Mouse (Mus musculus) limb, embryonic 14.5 days (tissue): ENCODE results near the gene Guca2b. TPM values are rescaled to one million over a fixed set of nuclear protein-coding genes. Genes with fewer than 3 reads are reported as not detected.

Experiments
- ATAC-seq: fragments of 200-750 bp; cut with Nextera tagmentation; 2 replicates; pipeline ENCODE4 v1.8.0; 2017; ENCODE audit warnings: low read depth, moderate number of reproducible peaks, moderate TSS enrichment; ENCODE audit not compliant: low FRiP score
- DNase-seq: peaks from one replicate; pipeline ENCODE4 v3.0.0-alpha.2; 2015; ENCODE audit warnings: low spot score
- H3K27ac ChIP-seq: fragments of 300-500 bp; sonication (generic); replicated peaks from 2 replicates; pipeline ENCODE4 v1.5.1; 2014; ENCODE audit warnings: low read depth, mild to moderate bottlenecking, low read length, moderate library complexity, mixed read lengths
- H3K27me3 ChIP-seq: fragments of 300-500 bp; sonication (generic); 2 replicates; pipeline ENCODE4 v1.6.1; 2014; ENCODE audit warnings: low read length, mixed read lengths; ENCODE audit not compliant: control insufficient read depth, insufficient read depth
- H3K36me3 ChIP-seq: fragments of 300-500 bp; sonication (generic); 2 replicates; pipeline ENCODE4 v1.6.1; 2014; ENCODE audit warnings: mild to moderate bottlenecking, low read length, moderate library complexity, mixed read lengths; ENCODE audit not compliant: control insufficient read depth, insufficient read depth
- H3K4me1 ChIP-seq: fragments of 300-500 bp; sonication (generic); 2 replicates; pipeline ENCODE4 v1.6.1; 2014; ENCODE audit warnings: antibody characterized with exemption, low read length, mixed read lengths; ENCODE audit not compliant: control insufficient read depth, insufficient read depth
- H3K4me2 ChIP-seq: fragments of 300-500 bp; sonication (generic); replicated peaks from 2 replicates; pipeline ENCODE4 v1.6.1; 2014; ENCODE audit warnings: low read depth, mild to moderate bottlenecking, low read length, moderate library complexity; ENCODE audit not compliant: severe bottlenecking
- H3K4me3 ChIP-seq: fragments of 300-500 bp; sonication (generic); replicated peaks from 2 replicates; pipeline ENCODE4 v1.5.1; 2014; ENCODE audit warnings: low read length
- H3K9ac ChIP-seq: fragments of 300-500 bp; sonication (generic); 2 replicates; pipeline ENCODE4 v1.6.1; 2014; ENCODE audit warnings: mild to moderate bottlenecking, low read depth, low read length, moderate library complexity; ENCODE audit not compliant: severe bottlenecking
- H3K9me3 ChIP-seq: fragments of 300-500 bp; sonication (generic); 2 replicates; pipeline ENCODE4 v1.6.1; 2016; ENCODE audit warnings: low read length; ENCODE audit not compliant: control insufficient read depth
- POLR2A ChIP-seq: fragments of 200-500 bp; IDR thresholded peaks from 2 replicates; pipeline ENCODE4 v1.8.0; 2012; ENCODE audit warnings: inconsistent platforms, mild to moderate bottlenecking, moderate library complexity, borderline replicate concordance; ENCODE audit not compliant: insufficient read depth, insufficient read length; ENCODE audit errors: extremely low read depth
- WGBS: fragments of 180-500 bp; shearing (Covaris S2); extraction: QIAGEN DNeasy Blood & Tissue Kit; methylation state at CpG from one replicate; pipeline ENCODE4 v1.1.7; 2014; 5-methylcytosine and 5-hydroxymethylcytosine counted together
- polyA plus RNA-seq, 2 experiments: library from polyadenylated mRNA; depleted of rRNA in 1 of 2; stranded (reverse) in 1 of 2; unstranded in 1 of 2; fragments of >200 nt; fragmentation: Nextera tagmentation in 1 of 2; extraction: Ambion mirVana in 1 of 2; gene quantifications; 2 replicates each; pipeline versions ENCODE4 v1.2.1 to v1.2.3; 2012 to 2014

Guca2b gene
- polyA plus RNA-seq, 2 experiments = not detected

DNA sequence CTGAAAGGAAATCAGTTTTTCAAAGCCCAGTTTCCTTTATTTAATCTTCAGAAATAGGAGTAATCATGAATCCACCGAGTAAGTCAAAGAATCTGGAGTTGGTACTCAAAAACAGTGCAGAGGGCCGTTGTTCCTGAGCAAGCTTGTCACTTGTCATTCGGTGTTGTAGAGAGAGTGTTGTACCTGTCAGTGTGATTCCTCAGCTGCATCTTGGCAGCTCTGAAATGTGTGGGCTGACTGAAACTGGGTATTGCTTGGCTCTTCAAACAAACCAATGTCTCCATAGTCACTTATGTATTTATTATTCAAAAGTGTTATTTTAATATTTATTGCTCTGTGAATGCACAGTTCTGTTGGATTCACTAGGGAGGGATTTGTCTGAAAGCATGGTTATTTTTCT is 31.9 kb downstream of the Guca2b start:
- no peaks in the 10 kb centered on the region for H3K4me1 ChIP-seq
- H3K36me3 ChIP-seq = peaks cover 53% of the 10 kb centered on the region
- 91% methylated on average over 3 of the region's 3 CpGs for WGBS
- DNase-seq (no peak), ATAC-seq (no peak)
- H3K9ac ChIP-seq = no peak overlapping the region
- H3K4me2 ChIP-seq = no peak overlapping the region
- H3K27ac ChIP-seq = no peak overlapping the region
- no peaks in the 10 kb centered on the region for H3K27me3 ChIP-seq
- H3K9me3 ChIP-seq = no peaks in the 10 kb centered on the region
- TF ChIP-seq POLR2A = no peak
- H3K4me3 ChIP-seq = no peak overlapping the region

DNA sequence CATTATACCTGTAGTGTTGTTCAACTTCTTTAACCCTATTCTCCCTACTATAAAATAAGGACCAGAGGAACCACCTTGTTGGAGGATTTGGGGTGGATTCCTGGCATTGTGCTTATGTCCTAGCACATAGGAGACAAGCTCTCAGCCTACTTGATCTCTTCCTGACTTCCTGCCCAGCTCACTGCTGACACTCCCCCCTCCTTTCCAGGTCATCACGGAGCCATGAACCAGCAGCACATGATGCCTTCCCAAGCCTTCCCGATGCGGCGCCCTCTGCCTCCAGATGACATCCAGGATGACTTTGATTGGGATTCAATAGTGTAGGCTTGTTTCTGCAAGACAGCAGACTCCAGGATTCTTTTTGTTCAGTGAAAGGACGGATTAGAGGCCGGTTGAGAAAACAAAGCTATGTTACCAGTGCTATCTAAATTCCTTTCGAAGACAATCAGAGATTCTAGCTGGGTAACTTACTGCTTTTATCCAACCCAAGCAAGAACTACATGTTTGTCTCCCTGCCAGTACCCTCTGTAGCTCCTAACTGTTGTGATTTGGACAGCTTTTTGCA is 32.6 kb downstream of the Guca2b start:
- DNase-seq (no peak), ATAC-seq (no peak)
- no peak overlapping the region for H3K4me2 ChIP-seq
- H3K27ac ChIP-seq = no peak overlapping the region
- TF ChIP-seq POLR2A = no peak
- H3K27me3 ChIP-seq = no peaks in the 10 kb centered on the region
- H3K4me3 ChIP-seq = no peak overlapping the region
- H3K9ac ChIP-seq = no peak overlapping the region
- WGBS = 87% methylated on average over 7 of the region's 7 CpGs
- no peaks in the 10 kb centered on the region for H3K9me3 ChIP-seq
- H3K36me3 ChIP-seq = peaks cover 56% of the 10 kb centered on the region
- H3K4me1 ChIP-seq = no peaks in the 10 kb centered on the region

DNA sequence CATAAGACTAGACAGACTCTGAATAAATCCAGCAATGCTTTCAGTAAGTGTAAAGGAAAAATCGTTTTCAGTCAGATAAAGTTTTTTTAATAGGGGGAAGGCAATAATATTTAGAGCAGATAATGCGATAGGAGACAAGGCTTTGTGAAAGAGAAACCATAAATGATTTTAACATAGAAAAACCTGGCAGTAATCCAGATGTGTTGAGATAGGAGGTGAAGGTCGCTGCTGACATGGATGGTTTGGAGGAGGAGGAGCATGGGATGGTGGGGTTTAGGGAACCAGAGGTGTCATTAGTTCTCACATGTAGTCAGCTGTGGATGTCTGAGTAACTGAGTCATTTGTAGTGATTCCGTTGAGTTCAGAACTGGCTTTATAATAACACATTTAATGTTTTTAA is 44.0 kb downstream of the Guca2b start:
- H3K4me1 ChIP-seq = peaks cover 3% of the 10 kb centered on the region; the same call in 1 of the 2 replicates
- no peak overlapping the region for H3K9ac ChIP-seq
- H3K27ac ChIP-seq = no peak overlapping the region
- H3K4me3 ChIP-seq = no peak overlapping the region
- no peak overlapping the region for H3K4me2 ChIP-seq
- 82% methylated on average over 4 of the region's 4 CpGs for WGBS
- H3K9me3 ChIP-seq = no peaks in the 10 kb centered on the region
- H3K36me3 ChIP-seq = peaks cover 18% of the 10 kb centered on the region; the same call in 1 of the 2 replicates
- DNase-seq (no peak), ATAC-seq (no peak)
- TF ChIP-seq POLR2A = no peak
- H3K27me3 ChIP-seq = no peaks in the 10 kb centered on the region

DNA sequence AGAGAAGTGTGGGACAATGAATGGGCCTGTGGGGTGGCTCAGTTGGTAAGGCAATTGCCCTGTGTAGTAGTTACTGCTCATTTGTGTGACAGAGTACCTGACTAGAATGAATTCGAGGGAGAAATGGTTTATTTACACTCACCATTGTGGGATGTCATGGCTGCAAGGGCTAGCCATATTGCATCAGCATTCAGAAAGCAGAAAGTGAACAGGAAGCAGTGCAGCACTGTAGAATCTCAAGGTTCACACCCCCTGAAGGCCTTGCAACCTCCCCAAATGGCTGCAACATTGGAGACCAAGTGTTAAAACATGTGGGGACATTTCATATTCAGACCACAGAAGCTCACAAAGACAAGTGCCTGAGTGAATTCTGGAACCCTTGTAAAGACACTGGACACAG is 44.7 kb downstream of the Guca2b start:
- Histone ChIP-seq H3K4me1 (peaks cover 3% of the 10 kb centered on the region; the same call in 1 of the 2 replicates), H3K9ac (no peak overlapping the region), H3K27ac (no peak overlapping the region), H3K27me3 (no peaks in the 10 kb centered on the region), H3K9me3 (no peaks in the 10 kb centered on the region), H3K36me3 (peaks cover 12% of the 10 kb centered on the region; the same call in 1 of the 2 replicates), H3K4me3 (no peak overlapping the region), H3K4me2 (no peak overlapping the region)
- ATAC-seq = no peak
- WGBS = 86% methylated on average over 1 of the region's 1 CpGs
- no peak for TF ChIP-seq POLR2A
- no peak for DNase-seq

DNA sequence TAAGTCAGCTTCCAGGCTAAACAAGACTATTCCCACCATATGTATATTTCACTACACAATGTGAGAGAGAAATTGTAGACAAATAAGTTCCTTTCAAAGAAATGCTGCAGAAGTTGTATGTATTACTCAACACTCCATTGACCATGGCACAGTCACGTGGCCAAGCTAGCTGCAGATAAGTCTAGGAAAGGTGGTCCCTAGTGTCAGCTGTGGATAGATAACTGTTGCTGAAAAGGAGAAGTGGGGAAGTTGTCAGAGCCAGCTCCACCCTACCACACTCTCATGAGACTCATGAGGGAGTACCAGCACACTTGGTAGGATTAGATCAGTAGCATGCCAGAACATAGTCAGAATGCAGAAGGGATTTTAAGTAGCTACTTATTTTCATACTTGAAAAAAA is 49.3 kb downstream of the Guca2b start:
- Histone ChIP-seq H3K27ac (no peak overlapping the region), H3K4me1 (no peaks in the 10 kb centered on the region), H3K9ac (no peak overlapping the region), H3K4me2 (no peak overlapping the region), H3K4me3 (no peak overlapping the region), H3K9me3 (no peaks in the 10 kb centered on the region), H3K27me3 (no peaks in the 10 kb centered on the region), H3K36me3 (peaks cover 19% of the 10 kb centered on the region)
- DNase-seq = no peak
- ATAC-seq = no peak
- TF ChIP-seq POLR2A = no peak
- 90% methylated on average over 1 of the region's 1 CpGs for WGBS

Other genes with a start within 250 kb of the Guca2b start
- 2.5 TPM in 2 replicates for gene Ccdc30, start 243.4 kb downstream of the Guca2b start, polyA plus RNA-seq (2012; rRNA removed)
- gene Ccdc30, start 243.4 kb downstream of the Guca2b start, polyA plus RNA-seq (2014; fragmentation: Nextera tagmentation; extraction: Ambion mirVana) = 3.9 and 5.8 TPM in 2 replicates
- 15.3 and 15.5 TPM in 2 replicates for gene Ppcs, start 236.5 kb downstream of the Guca2b start, polyA plus RNA-seq (2012; rRNA removed)
- 28.4 and 29.1 TPM in 2 replicates for gene Ppcs, start 236.5 kb downstream of the Guca2b start, polyA plus RNA-seq (2014; fragmentation: Nextera tagmentation; extraction: Ambion mirVana)
- 0.19 and 0.29 TPM in 2 replicates for gene Zmynd12, start 236.1 kb downstream of the Guca2b start, polyA plus RNA-seq (2012; rRNA removed)
- gene Zmynd12, start 236.1 kb downstream of the Guca2b start, polyA plus RNA-seq (2014; fragmentation: Nextera tagmentation; extraction: Ambion mirVana) = 0.22 and 0.29 TPM in 2 replicates
- 0.79 and 1.1 TPM in 2 replicates for gene Rimkla, start 166.3 kb downstream of the Guca2b start, polyA plus RNA-seq (2012; rRNA removed)
- 0.62 and 0.75 TPM in 2 replicates for gene Rimkla, start 166.3 kb downstream of the Guca2b start, polyA plus RNA-seq (2014; fragmentation: Nextera tagmentation; extraction: Ambion mirVana)
- gene Foxj3, start 122.0 kb downstream of the Guca2b start, polyA plus RNA-seq (2012; rRNA removed) = 31.5 and 34.5 TPM in 2 replicates
- 23.5 and 25.4 TPM in 2 replicates for gene Foxj3, start 122.0 kb downstream of the Guca2b start, polyA plus RNA-seq (2014; fragmentation: Nextera tagmentation; extraction: Ambion mirVana)
- gene Frg2f1, start 119.4 kb downstream of the Guca2b start, polyA plus RNA-seq (2012; rRNA removed) = 10.2 and 12.2 TPM in 2 replicates
- 5.0 and 5.5 TPM in 2 replicates for gene Frg2f1, start 119.4 kb downstream of the Guca2b start, polyA plus RNA-seq (2014; fragmentation: Nextera tagmentation; extraction: Ambion mirVana)
- gene Guca2a, start 21.2 kb downstream of the Guca2b start, polyA plus RNA-seq (2012; rRNA removed) = not detected in 2 replicates
- not detected in 2 replicates for gene Guca2a, start 21.2 kb downstream of the Guca2b start, polyA plus RNA-seq (2014; fragmentation: Nextera tagmentation; extraction: Ambion mirVana)
- gene Hivep3, start 74.8 kb upstream of the Guca2b start, polyA plus RNA-seq (2012; rRNA removed) = 3.4 and 3.8 TPM in 2 replicates
- gene Hivep3, start 74.8 kb upstream of the Guca2b start, polyA plus RNA-seq (2014; fragmentation: Nextera tagmentation; extraction: Ambion mirVana) = 5.1 and 5.2 TPM in 2 replicates